Mouse (Mus musculus) embryonic facial prominence, embryonic 11.5 days (tissue): Measurements from ENCODE around the gene Fam47e. TPM values are rescaled to one million over a fixed set of nuclear protein-coding genes. Genes with fewer than 3 reads are reported as not detected.

Experiments used
- ATAC-seq: fragments of 200-750 bp; cut with Nextera tagmentation; replicated peaks from 2 replicates; pipeline ENCODE4 v1.8.0; 2017; ENCODE audit warnings: low read depth; ENCODE audit not compliant: insufficient number of reproducible peaks, low FRiP score, low TSS enrichment
- DNase-seq: peaks from one replicate; pipeline ENCODE4 v3.0.0-alpha.2; 2015; ENCODE audit warnings: low spot score
- H3K27ac ChIP-seq: fragments of 300-500 bp; sonication (generic); replicated peaks from 2 replicates; pipeline ENCODE4 v1.5.1; 2014; ENCODE audit warnings: mild to moderate bottlenecking, low read depth, low read length, control low read depth
- H3K27me3 ChIP-seq: fragments of 300-500 bp; sonication (generic); 2 replicates; pipeline ENCODE4 v1.6.1; 2014; ENCODE audit warnings: mild to moderate bottlenecking, low read length, moderate library complexity, mixed read lengths; ENCODE audit not compliant: control insufficient read depth, insufficient read depth
- H3K36me3 ChIP-seq: fragments of 300-500 bp; sonication (generic); replicated peaks from 2 replicates; pipeline ENCODE4 v1.6.1; 2014; ENCODE audit warnings: low read depth, mild to moderate bottlenecking, low read length, moderate library complexity, mixed read lengths; ENCODE audit not compliant: control insufficient read depth, insufficient read depth
- H3K4me1 ChIP-seq: fragments of 300-500 bp; sonication (generic); 2 replicates; pipeline ENCODE4 v1.6.1; 2014; ENCODE audit warnings: low read length, mixed read lengths; ENCODE audit not compliant: control insufficient read depth, insufficient read depth
- H3K4me2 ChIP-seq: fragments of 300-500 bp; sonication (generic); 2 replicates; pipeline ENCODE4 v1.6.1; 2014; ENCODE audit warnings: low read depth, mild to moderate bottlenecking, control low read depth, low read length, moderate library complexity
- H3K4me3 ChIP-seq: fragments of 300-500 bp; sonication (generic); 2 replicates; pipeline ENCODE4 v1.5.1; 2014; ENCODE audit warnings: low read depth, low read length, control low read depth
- H3K9ac ChIP-seq: fragments of 300-500 bp; sonication (generic); replicated peaks from 2 replicates; pipeline ENCODE4 v1.6.1; 2014; ENCODE audit warnings: mild to moderate bottlenecking, control low read depth, low read length
- H3K9me3 ChIP-seq: fragments of 300-500 bp; sonication (generic); replicated peaks from 2 replicates; pipeline ENCODE4 v1.6.1; 2016; ENCODE audit warnings: mild to moderate bottlenecking, low read length, inconsistent platforms, mixed read lengths; ENCODE audit not compliant: control insufficient read depth
- WGBS: fragments of 180-500 bp; shearing (Covaris S2); extraction: QIAGEN DNeasy Blood & Tissue Kit; methylation state at CpG from one replicate; pipeline ENCODE4 v1.1.7; 2014; 5-methylcytosine and 5-hydroxymethylcytosine counted together
- polyA plus RNA-seq: library from polyadenylated mRNA; unstranded; fragments of >200 nt; fragmentation: Nextera tagmentation; extraction: Ambion mirVana; gene quantifications from 2 replicates; pipeline ENCODE4 v1.2.1, GENCODE M21; 2014

Gene Fam47e
- polyA plus RNA-seq, 1 experiment from 2014 or later: not detected

DNA sequence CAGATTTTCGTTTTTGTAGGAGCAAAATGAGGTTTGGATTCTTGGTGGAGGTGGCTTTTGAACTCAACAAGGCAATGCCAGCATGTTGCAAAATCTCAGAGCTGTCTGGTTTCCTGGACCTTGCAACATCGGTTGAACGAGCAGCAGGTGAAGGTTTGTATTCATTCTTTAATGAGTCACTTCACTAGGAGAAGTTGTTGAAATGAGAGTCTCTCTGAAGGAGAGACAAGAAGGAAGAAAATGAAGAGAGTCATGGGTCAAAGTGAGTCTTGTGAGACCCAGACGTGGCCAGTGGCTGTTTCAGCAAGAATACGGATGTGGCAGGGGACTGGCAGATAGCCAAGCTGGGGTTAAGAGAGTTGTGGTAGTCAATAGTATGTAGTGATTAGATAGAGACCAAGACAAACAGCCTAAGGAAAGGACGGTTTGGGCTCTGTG lies 30.0 kb upstream of the Fam47e start:
- DNase-seq (no peak), ATAC-seq (no peak)
- no peak overlapping the region for H3K27ac ChIP-seq
- no peak overlapping the region for H3K4me2 ChIP-seq
- no peaks in the 10 kb centered on the region for H3K36me3 ChIP-seq
- H3K4me3 ChIP-seq: no peak overlapping the region
- 87% methylated on average over 6 of the region's 6 CpGs for WGBS
- no peaks in the 10 kb centered on the region for H3K27me3 ChIP-seq
- H3K9me3 ChIP-seq: no peaks in the 10 kb centered on the region
- H3K9ac ChIP-seq: no peak overlapping the region
- H3K4me1 ChIP-seq: no peaks in the 10 kb centered on the region

GRCm38 (mm10) chr5:92539698-92540097 lies 15.2 kb upstream of the Fam47e start:
- Histone ChIP-seq H3K4me3 (no peak overlapping the region), H3K27me3 (no peaks in the 10 kb centered on the region), H3K36me3 (no peaks in the 10 kb centered on the region), H3K4me1 (no peaks in the 10 kb centered on the region), H3K4me2 (no peak overlapping the region), H3K9me3 (no peaks in the 10 kb centered on the region), H3K27ac (no peak overlapping the region), H3K9ac (no peak overlapping the region)
- 79% methylated on average over 4 of the region's 4 CpGs for WGBS
- no peak for DNase-seq
- no peak for ATAC-seq

GRCm38 (mm10) chr5:92552611-92553010 lies 2.3 kb upstream of the Fam47e start:
- Histone ChIP-seq H3K4me3 (no peak overlapping the region), H3K9me3 (no peaks in the 10 kb centered on the region), H3K27ac (no peak overlapping the region), H3K4me1 (no peaks in the 10 kb centered on the region), H3K4me2 (no peak overlapping the region), H3K9ac (no peak overlapping the region), H3K27me3 (no peaks in the 10 kb centered on the region), H3K36me3 (no peaks in the 10 kb centered on the region)
- ATAC-seq: no peak
- no peak for DNase-seq
- 97% methylated on average over 2 of the region's 2 CpGs for WGBS

DNA sequence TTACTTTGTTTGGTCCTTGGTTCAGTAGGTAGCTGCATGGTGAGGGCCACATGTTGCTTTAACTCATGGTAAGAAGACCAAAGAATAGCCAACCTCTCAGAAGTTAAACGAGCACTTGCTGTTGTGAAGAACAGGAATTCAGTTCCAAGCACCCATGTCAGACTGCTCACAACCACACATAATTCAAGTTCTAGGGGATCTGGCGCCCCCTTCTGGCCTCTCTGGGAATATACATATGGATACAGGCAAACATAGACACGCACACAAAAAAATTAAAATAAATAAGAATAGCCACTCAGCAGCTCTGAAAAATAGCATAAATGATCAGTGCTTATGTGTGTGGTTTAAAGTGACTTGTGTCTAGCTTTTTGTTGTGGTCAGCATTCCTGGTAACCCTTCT lies 930 bp upstream of the Fam47e start:
- H3K4me3 ChIP-seq: no peak overlapping the region
- ATAC-seq: no peak
- H3K27me3 ChIP-seq: no peaks in the 10 kb centered on the region
- H3K9ac ChIP-seq: no peak overlapping the region
- H3K4me1 ChIP-seq: no peaks in the 10 kb centered on the region
- no peaks in the 10 kb centered on the region for H3K36me3 ChIP-seq
- H3K27ac ChIP-seq: no peak overlapping the region
- no peaks in the 10 kb centered on the region for H3K9me3 ChIP-seq
- no peak overlapping the region for H3K4me2 ChIP-seq
- DNase-seq: no peak
- WGBS: 66% methylated on average over 3 of the region's 3 CpGs

GRCm38 (mm10) chr5:92554443-92554842 lies 426 bp upstream of the Fam47e start:
- no peak overlapping the region for H3K9ac ChIP-seq
- H3K36me3 ChIP-seq: no peaks in the 10 kb centered on the region
- no peak overlapping the region for H3K4me3 ChIP-seq
- no peak for DNase-seq
- no peak for ATAC-seq
- H3K27me3 ChIP-seq: no peaks in the 10 kb centered on the region
- H3K4me1 ChIP-seq: no peaks in the 10 kb centered on the region
- H3K9me3 ChIP-seq: no peaks in the 10 kb centered on the region
- no peak overlapping the region for H3K4me2 ChIP-seq
- WGBS: 83% methylated on average over 4 of the region's 4 CpGs
- H3K27ac ChIP-seq: no peak overlapping the region

DNA sequence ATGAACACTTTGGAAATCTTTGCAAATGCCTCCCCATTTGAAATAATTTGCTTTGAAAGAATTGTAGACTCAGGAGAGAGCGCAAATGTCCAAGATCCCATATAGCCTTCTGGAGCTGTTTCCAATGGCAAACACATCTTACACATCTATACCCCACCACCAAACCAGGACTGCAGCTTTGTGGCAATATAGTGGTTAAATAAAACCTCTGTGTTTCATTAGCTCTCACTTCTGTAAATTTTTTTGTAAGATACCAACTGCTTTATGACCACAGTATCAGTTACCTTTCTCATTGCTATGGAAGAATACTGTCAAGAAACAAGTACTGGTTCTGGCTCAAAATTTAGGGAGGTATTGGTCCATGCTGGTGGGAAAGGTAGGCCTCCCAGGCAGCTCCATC lies 1.0 kb downstream of the Fam47e start:
- Histone ChIP-seq H3K9ac (no peak overlapping the region), H3K4me2 (no peak overlapping the region), H3K27ac (no peak overlapping the region), H3K4me3 (no peak overlapping the region), H3K36me3 (no peaks in the 10 kb centered on the region), H3K4me1 (no peaks in the 10 kb centered on the region), H3K27me3 (no peaks in the 10 kb centered on the region), H3K9me3 (no peaks in the 10 kb centered on the region)
- WGBS: 94% methylated on average over 1 of the region's 1 CpGs
- no peak for DNase-seq
- no peak for ATAC-seq

DNA sequence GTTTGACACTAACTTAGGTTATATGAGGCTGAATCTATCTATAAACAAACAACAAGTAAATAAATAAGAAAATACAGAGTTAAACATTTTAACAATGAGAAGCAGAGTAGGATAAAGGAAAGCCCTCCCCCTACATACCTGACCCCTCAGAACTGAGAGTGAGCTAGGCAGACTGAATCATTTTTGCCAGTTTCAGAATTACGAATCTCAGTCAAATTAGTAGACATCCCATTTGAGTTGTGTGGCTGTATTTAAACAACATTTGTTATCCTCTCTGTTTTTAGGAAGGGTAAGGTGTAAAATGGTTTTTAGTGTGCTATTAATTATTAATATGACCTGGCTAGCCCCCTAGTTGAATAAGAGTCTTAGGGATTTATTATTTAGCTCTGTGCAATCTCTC lies 2.6 kb downstream of the Fam47e start:
- no peaks in the 10 kb centered on the region for H3K27me3 ChIP-seq
- H3K4me2 ChIP-seq: no peak overlapping the region
- no peaks in the 10 kb centered on the region for H3K4me1 ChIP-seq
- 72% methylated on average over 1 of the region's 1 CpGs for WGBS
- ATAC-seq (no peak), DNase-seq (no peak)
- no peak overlapping the region for H3K27ac ChIP-seq
- H3K4me3 ChIP-seq: no peak overlapping the region
- no peak overlapping the region for H3K9ac ChIP-seq
- H3K36me3 ChIP-seq: no peaks in the 10 kb centered on the region
- no peaks in the 10 kb centered on the region for H3K9me3 ChIP-seq

DNA sequence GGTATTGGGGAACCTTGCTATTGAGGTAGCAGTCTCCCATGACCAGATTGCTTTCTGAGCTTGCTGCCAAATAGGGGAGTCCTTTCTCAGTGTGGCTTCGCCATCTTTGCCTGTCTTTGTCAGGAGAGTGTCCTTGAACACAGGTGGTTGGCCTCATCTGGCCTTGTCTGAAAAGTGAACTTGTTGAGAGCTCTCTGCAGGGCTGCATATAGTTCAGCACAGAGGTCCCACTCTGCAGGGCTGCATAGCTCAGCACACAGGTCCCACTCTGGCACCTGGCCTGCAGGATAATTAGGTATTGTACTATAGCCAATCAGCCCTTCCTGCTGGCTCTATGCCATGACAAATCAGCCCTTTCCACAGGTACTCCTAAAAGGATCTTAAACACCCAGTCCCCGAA lies 5.3 kb downstream of the Fam47e start:
- no peaks in the 10 kb centered on the region for H3K27me3 ChIP-seq
- H3K36me3 ChIP-seq: no peaks in the 10 kb centered on the region
- no peak overlapping the region for H3K4me3 ChIP-seq
- H3K4me2 ChIP-seq: no peak overlapping the region
- no peak for DNase-seq
- H3K4me1 ChIP-seq: no peaks in the 10 kb centered on the region
- H3K9ac ChIP-seq: no peak overlapping the region
- H3K27ac ChIP-seq: no peak overlapping the region
- no peaks in the 10 kb centered on the region for H3K9me3 ChIP-seq
- WGBS: 84% methylated on average over 2 of the region's 2 CpGs
- no peak for ATAC-seq
